Mouse (Mus musculus) heart, postnatal 14 days (tissue): ENCODE data around the gene 4930583I09Rik. TPM values are rescaled to one million over a fixed set of nuclear protein-coding genes. Genes with fewer than 3 reads are reported as not detected.
A peak's percentile ranks its signal among the peaks of the same experiment; 100 is the strongest.

ENCODE experiments used
- DNase-seq, 2 experiments: peaks; one replicate each; pipeline ENCODE4 v3.0.0; 2021 to 2022
- intact Hi-C: fragments of 180-260 bp; cut with DNase I; formaldehyde crosslinking; loops from one replicate; pipeline ENCODE4 v1.15.1; 2025
- long read RNA-seq, 2 experiments: library from polyadenylated mRNA; stranded (forward); transcript quantifications; one replicate each; pipeline ENCODE4 v2.0.0; 2021
- total RNA-seq, 2 experiments: library from RNA; stranded (reverse); gene quantifications; 2 replicates each; pipeline ENCODE4 v1.2.3; 2021

The 4930583I09Rik gene
- total RNA-seq = not detected
- long read RNA-seq, experiment 1 = 0 reads
- long read RNA-seq, experiment 2 = 0 reads

DNA sequence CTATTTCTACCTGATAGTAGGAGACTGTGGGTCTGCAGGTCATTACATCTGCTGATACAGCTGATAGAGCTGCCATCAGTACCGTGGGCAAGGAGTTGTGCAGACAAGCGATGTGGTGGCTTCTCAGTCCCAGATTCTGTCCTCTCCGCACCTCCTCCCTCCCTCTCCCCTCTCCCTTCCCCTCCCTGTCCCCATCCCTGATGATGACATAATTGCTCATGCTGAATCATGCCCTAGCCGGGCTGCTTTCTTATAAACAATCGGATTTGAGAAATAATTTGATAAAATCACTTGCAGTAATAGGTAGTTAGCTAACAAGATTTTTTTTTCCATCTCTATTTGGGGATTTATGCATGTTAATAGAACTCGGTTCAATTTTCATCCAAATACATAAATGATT, at the start of gene 4930583I09Rik:
4930583I09Rik (minus strand) TSS at position 144 of the 400 bp plus-strand sequence.
- no peak for DNase-seq
- intact Hi-C loops = no loop called here

DNA sequence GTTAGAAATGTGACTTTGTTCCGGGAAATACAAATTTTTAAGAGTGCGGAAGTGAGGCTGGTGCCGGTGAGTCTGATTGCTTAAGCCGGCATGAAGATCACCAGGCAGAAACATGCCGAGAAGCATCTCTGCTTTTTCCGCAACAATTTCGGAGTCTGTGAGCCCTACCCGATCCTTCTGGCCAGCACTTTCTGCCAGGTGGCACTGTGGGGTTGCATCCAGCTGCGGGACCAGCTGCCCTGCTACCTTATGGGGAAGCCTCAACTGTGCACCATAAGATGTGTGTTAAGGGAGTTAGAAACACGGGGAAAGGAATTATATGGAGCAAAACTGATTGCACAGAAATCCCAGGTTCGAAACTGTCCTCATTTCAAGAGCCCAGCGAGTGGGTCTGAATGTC, 40.2 kb upstream of the 4930583I09Rik start:
- no peak for DNase-seq
- intact Hi-C loops = no loop called here

DNA sequence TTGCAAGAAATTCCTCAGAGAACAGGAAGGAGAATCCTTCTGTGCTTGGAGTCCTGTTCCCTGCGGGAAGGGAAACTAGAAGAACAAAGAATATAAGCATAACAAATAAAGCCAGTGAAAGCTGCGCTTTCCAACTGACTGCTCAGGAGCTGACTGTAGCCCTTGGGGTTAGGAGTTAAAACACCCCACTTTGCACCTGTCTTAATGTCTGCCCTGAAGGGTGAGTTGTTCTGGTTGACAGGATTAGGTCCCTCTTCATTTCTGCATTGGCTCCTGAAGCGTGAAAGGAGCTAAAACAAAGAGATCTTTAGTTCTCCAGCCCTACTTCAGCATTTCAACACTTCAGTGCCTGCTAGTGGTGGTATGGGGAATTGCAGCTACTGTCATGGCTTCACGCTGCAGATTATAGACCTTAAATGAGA, 37.8 kb upstream of the 4930583I09Rik start:
- intact Hi-C loops = loop anchor here (5.0 kb wide), 2 partner anchors 271 to 371 kb away; partner anchors contain the start of gene Man2a1
- peak; percentile 30 to 56 for DNase-seq

- DNase-seq = no peak
- intact Hi-C loops = no loop called here
Measured at GRCm38 (mm10) chr17:64863817-64864216, 27.9 kb upstream of the 4930583I09Rik start.

DNA sequence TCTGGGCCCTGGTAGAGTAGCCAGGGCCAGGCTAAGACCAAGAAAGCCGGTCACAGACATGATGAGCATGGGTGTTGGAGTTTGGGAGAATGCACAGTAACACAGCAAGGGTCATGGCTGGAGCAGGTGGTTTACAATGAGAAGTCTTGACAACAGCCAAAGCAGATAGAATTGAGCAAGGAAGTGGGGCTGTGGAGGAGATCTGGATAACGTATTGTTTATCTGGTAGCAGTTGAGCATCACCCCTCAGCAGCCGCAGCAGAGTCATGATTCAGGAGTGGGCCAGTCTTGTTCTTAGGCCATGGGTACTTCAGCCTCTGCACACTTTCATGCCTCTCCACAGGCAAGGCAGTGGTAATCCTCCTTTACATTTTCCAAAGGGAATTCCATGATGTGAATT, 25.1 kb upstream of the 4930583I09Rik start:
- DNase-seq = no peak
- intact Hi-C loops = no loop called here

GRCm38 (mm10) chr17:64858848-64859247, 23.0 kb upstream of the 4930583I09Rik start:
- intact Hi-C loops = no loop called here
- DNase-seq = no peak

DNA sequence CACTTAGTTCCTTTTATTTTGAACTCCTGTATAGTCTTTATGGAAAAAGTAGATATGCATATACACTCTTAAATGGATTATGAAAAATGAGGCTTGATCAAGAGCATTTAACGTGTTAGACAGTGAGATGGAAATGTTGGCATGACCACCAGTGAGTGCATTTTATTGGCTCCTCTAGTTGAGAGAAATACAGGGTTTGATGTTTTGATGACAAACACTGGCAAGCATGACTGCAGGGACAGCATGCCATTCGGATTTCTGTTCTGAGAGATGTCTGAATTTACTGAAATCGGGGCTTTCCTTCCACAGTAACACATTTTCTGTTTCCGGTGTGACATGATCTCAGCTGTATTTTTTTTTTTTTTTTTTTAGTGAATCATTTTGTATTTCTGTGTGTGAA, 12.2 kb upstream of the 4930583I09Rik start:
- DNase-seq = no peak
- intact Hi-C loops = no loop called here

DNA sequence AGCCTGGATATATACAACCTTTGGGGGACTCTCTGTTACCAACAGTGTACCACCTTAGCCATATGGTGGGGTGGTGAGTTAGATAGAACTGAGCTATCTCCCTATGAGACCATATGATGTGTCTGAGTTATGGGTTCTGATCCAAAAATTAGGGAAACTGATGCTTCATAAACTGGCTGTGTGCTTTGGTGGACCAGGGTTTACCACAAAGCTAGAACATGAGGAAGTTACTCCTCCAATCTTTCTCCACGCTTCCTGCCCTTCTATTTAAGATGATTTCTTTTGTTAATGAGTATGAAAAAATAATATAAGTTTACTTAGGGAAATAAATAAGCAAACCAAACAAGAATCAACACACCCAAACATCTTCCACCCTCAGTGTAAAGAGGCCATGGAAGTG, 10.8 kb upstream of the 4930583I09Rik start:
- no peak for DNase-seq
- intact Hi-C loops = no loop called here

- DNase-seq = no peak
- intact Hi-C loops = no loop called here
Measured at GRCm38 (mm10) chr17:64836892-64837291, 1.0 kb upstream of the 4930583I09Rik start.

GRCm38 (mm10) chr17:64836352-64836751, 481 bp upstream of the 4930583I09Rik start:
- no peak for DNase-seq
- intact Hi-C loops = no loop called here

DNA sequence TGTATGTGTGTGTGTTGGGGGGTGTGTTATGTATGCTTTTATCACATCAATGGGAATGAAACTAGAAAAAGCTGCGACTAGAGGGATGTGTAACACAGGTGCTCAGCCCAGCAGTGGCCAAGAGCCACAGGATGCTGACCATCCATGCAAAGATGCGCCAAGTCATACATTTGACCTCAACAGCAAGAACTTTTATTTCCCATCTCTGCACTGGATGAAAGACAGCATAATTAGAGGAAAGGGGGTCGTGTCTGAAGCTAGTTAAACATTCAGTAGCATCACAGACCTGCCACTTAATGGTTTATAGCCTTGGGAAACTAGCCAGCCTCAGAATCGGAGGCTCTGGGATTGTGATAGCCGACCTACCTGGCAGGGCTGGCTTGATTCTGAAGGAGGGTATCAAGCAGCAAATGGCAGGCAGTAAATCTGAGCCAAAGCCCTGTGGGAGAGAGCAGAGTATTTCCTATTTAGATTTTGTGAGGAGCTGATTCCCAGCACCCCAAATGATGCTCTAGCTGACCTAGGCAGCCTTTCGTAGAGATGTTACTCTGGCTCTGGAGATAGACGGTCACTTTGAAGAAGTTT, 1.9 kb downstream of the 4930583I09Rik start:
- no peak for DNase-seq
- intact Hi-C loops = no loop called here

- DNase-seq = no peak
- intact Hi-C loops = no loop called here
Measured at GRCm38 (mm10) chr17:64833071-64833470, 2.8 kb downstream of the 4930583I09Rik start.

DNA sequence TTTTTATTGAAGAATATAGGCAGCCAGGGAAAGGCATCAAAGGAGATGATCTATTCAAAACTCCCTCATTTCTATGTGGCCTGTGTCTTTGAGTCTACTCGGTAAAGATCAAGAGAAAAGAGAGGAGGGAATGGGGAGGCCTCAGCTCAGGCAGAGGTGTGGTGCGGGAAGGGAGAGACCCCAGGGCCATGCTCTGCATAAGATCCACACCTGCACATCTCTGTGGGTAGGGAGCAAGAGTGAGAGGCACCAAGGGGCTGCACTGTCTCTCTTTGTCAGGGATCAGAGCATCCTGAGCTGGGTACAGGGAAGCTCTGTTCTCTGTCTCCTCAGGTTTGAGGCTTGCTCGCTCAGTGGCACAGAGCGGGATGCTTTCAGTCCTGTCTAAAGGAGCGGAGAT, 8.4 kb downstream of the 4930583I09Rik start:
- no peak for DNase-seq
- intact Hi-C loops = no loop called here

DNA sequence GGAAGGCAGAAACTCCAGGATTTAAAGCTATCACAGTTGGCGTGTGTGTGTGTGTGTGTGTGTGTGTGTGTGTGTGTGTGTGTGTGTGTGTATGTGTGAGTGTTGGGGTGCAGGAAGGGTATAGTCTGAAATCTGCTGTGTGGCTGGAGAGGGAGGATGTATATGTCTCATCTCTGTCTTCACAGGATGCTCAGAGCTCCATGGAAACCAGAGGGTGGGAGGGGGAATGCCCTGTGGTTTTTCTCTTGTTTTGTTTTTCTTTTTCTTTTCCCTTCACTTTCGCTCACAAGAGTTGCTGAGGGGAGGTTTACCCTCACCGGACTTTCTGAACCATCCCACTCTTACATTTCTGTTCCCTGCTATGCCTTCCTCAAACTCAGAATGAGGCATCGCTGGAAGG, 9.0 kb downstream of the 4930583I09Rik start:
- no peak for DNase-seq
- intact Hi-C loops = no loop called here

DNA sequence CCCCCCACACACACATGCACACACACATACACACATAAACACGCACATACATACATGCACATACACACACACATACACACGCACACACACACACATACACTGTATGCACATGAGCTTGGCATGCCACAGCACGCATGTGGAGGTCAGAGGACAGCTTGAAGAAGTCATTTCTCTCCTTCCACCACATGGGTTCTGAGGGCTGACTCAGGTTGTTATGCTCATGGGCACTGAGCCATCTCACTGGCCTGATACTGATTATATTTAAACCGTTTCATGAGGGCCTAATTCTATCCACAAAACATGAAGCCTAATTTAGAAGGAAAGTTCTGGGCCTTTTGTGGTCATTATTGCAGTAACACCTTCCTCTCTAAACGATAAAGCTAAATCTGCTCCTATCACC, 13.3 kb downstream of the 4930583I09Rik start:
- no peak for DNase-seq
- intact Hi-C loops = no loop called here

- no peak for DNase-seq
Measured at GRCm38 (mm10) chr17:64820841-64821593, 14.9 kb downstream of the 4930583I09Rik start.

GRCm38 (mm10) chr17:64816298-64816697, 19.6 kb downstream of the 4930583I09Rik start:
- no peak for DNase-seq
- intact Hi-C loops = no loop called here

More at GRCm38 (mm10) chr17:64820841-64821593, 14.9 kb downstream of the 4930583I09Rik start:
- intact Hi-C loops = no loop called here

GRCm38 (mm10) chr17:64815806-64816205, 20.1 kb downstream of the 4930583I09Rik start:
- no peak for DNase-seq
- intact Hi-C loops = no loop called here

DNA sequence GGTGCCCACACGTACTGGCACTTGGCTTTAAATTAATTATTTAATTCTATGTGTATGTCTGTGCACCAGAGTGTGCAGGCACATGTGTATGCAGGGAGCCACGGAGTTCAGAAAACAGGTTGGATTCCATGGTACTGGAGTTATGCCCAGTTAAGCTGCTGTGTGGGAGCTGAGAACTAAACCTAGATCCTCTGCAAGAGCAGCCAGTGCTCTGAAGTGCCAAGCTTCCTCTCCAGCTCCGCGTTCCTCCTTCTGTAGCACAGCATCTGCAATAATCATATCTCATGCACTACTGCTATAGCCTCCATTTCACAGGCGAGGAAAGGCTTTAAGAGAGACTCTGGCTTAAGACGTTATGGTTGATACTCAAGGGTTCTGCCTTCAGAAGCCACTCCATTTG, 22.3 kb downstream of the 4930583I09Rik start:
- DNase-seq = no peak
- intact Hi-C loops = no loop called here

DNA sequence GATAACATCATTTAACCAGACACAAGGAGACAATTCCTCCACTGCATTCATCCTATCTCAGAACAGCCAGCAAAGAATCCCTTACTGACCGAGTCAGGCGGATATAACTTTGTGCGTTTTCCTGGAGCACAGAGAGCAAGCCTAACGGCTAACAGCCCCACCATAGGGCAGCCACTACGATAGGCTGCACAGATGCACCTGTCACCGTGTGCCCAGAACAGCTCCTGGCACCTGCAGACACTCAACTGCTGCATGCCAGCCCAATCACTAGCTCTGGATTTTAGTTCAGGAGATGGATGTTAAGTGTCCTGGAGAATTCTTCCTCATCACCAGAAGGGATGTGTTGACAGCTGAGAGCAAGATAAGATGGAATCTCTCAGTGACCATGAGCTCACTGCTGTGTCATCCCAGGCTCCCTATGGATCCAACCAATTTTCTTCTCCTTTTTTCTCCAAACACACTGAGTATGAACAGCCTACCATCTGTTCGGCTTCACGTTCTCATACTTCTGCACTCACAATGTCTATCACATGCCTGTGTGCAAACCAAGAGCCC, 29.8 kb downstream of the 4930583I09Rik start:
- intact Hi-C loops = no loop called here
- no peak for DNase-seq

DNA sequence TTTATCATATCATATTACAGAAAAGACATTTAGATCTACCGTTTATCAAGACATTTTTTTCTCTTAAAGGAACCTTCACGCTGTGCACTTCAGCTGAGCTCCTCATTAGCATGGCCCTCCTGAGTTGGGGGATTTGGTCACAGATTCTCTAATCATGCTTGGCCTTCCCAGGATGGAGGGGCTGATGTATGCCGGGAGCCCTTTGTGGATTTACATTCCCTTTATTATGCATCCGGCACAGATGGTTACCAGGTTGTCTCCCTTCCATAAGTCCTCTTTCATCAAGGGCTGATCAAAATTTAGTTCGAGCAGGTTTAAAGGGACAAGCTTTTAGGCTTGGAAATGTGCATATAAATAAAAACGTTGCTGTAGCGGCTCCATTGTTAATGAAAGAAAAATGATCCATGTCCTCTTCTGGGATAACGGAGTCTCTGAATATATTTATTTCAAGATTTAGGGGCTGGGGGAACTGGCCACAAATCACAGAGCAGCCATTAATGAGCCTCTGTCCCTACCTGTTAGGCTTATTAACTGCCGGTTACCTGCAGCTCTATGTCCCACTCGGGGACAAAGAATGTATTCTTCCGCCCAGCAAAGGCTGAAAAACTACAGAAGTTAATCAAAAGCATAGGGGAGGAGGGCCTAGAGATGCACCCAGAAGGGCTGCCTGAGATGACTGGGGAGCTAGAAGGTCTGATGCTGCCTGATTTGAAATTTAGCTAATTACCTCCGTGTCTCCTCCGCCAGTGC, 31.3 kb downstream of the 4930583I09Rik start:
- DNase-seq = no peak
- intact Hi-C loops = no loop called here
